9 mouse cellular contexts compared by ENCODE assay signal in genomic region chr14:33683701-33684100, GRCm38 (mm10).
A peak's percentile ranks its signal among the peaks of the same experiment; 100 is the strongest.
DNase-seq lines count a peak whose midpoint lies in the region; ATAC-seq and TF ChIP-seq lines count a peak whose summit lies in the region.
"Had no signal": no experiment of that assay in that cellular context is flagged by ENCODE, and none has a peak within 500 bp of the region (broad histone marks: within the 10 kb centered on the region; RNA-seq: fewer than 3 reads in every experiment).

No protein-coding gene starts in this region.

- H3K4me2 ChIP-seq in hindbrain, embryonic 14.5 days (replicated peaks), result peak overlapping the region; percentile 13; the same call in 1 of the 2 replicates

- no peaks in the 10 kb centered on the region for H3K27me3 ChIP-seq in kidney, adult 2 months (replicated peaks; ENCODE audit: control insufficient read depth, insufficient read depth, low read length)
- no peaks in the 10 kb centered on the region for H3K27me3 ChIP-seq in hindbrain, embryonic 14.5 days (ENCODE audit: control insufficient read depth, insufficient read depth, low read length)

- peaks cover 4% of the 10 kb centered on the region; the same call in 1 of the 2 replicates for H3K4me1 ChIP-seq in kidney, adult 2 months (ENCODE audit: control insufficient read depth, insufficient read depth, low read length)
- H3K4me1 ChIP-seq in hindbrain, embryonic 14.5 days (replicated peaks; ENCODE audit: control insufficient read depth, insufficient read depth, low read length), result peaks cover 11% of the 10 kb centered on the region

- H3K4me3 ChIP-seq in kidney, adult 2 months (ENCODE audit: insufficient read depth, low read depth, low read length), result no peak overlapping the region
- H3K4me3 ChIP-seq in hindbrain, embryonic 14.5 days (replicated peaks; ENCODE audit: low read length), result no peak overlapping the region

- TF ChIP-seq CTCF in kidney, adult 2 months (conservative IDR thresholded peaks at IDR 0.05; ENCODE audit: insufficient read depth, insufficient read length, low read depth, low read length), result no peak

- H3K27ac ChIP-seq in kidney, adult 2 months (ENCODE audit: insufficient read depth, low read depth, low read length), result no peak overlapping the region
- 0 out of 2 replicates have a peak overlapping the region, but pooled peaks have one; percentile 34 for H3K27ac ChIP-seq in hindbrain, embryonic 14.5 days

- ATAC-seq in hindbrain, embryonic 14.5 days (ENCODE audit: low FRiP score), result peak; percentile 93

- no peak for TF ChIP-seq POLR2A in kidney, adult 2 months (IDR thresholded peaks at IDR 0.05; ENCODE audit: low read depth, low read length)

- peak; percentile 16 for DNase-seq in kidney, adult 2 months
- no peak for DNase-seq in kidney, adult 11 months
- DNase-seq in embryo, embryonic 11 days, result peak; percentile 72
- DNase-seq in hindbrain, embryonic 14.5 days (ENCODE audit: low spot score), result peak; percentile 68
- DNase-seq in neural tube, embryonic 10.5 days (ENCODE audit: extremely low spot score, low spot score), result peak; percentile 51
- no peak for DNase-seq in urinary bladder, postnatal 36 days (ENCODE audit: low spot score in 2 of 2)
- no peak for DNase-seq in thymus, postnatal 25 days
- no peak for DNase-seq in cerebellum, adult 8-10 months
- DNase-seq: heart, postnatal 14 days had no signal

- H3K9ac ChIP-seq in hindbrain, embryonic 14.5 days, result no peak overlapping the region

- no peaks in the 10 kb centered on the region for H3K9me3 ChIP-seq in hindbrain, embryonic 14.5 days (ENCODE audit: control insufficient read depth, low read length)

- 22% methylated on average over 13 of the region's 13 CpGs for WGBS in kidney, adult 2 months
- 8% methylated on average over 13 of the region's 13 CpGs for WGBS in hindbrain, embryonic 14.5 days

- no peaks in the 10 kb centered on the region for H3K36me3 ChIP-seq in kidney, adult 2 months (ENCODE audit: control insufficient read depth, insufficient read depth, low read length)
- H3K36me3 ChIP-seq in hindbrain, embryonic 14.5 days (replicated peaks; ENCODE audit: control insufficient read depth, insufficient read depth), result no peaks in the 10 kb centered on the region

Comparison
In these comparisons a context has a peak if more than half of its experiments do, and no peak if none do; other contexts are left out.
1. DNase-seq: peak in kidney, adult 2 months (single experiment), embryo, embryonic 11 days (single experiment), hindbrain, embryonic 14.5 days (single experiment) and neural tube, embryonic 10.5 days (single experiment); none in kidney, adult 11 months (single experiment), urinary bladder, postnatal 36 days (0 of 2), thymus, postnatal 25 days (single experiment) and cerebellum, adult 8-10 months (single experiment).